Mouse (Mus musculus): Measurements from ENCODE around the gene Odf3. TPM values are rescaled to one million over a fixed set of nuclear protein-coding genes. Genes with fewer than 3 reads are reported as not detected.
"Not testable (repeated sequence)": the region's sequence is repeated elsewhere in the genome, so short reads cannot be mapped to it uniquely, and the experiment has no call there.

Odf3 gene
- total RNA-seq, 2 experiments from 2014 or later: 0.24 TPM; not detected in 1

GRCm38 (mm10) chr7:140881696-140882468 lies 34.3 kb downstream of the Odf3 start, which contains the start of the genes Psmd13 and Sirt3:
TSS of gene Psmd13 (plus strand) at chr7:140881968.
TSS of gene Sirt3 (minus strand) at chr7:140882309.
- peak; percentile 97 for DNase-seq

DNA sequence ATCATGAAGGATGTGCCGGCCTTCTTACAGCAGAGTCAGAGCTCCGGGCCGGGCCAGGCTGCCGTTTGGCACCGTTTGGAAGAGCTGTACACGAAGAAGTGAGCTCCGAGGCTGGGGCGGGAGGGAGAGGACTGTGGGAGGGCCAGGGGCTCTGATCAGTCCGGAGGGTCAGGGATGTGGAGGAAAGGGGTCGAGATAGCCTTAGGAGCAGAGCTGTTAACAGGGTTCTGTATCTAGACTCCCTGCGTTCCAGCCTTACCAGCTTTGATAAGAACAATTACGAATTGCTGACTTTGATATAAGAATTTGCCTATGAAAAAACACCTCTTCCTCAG lies 34.8 kb downstream of the Odf3 start:
- no peak for DNase-seq

- DNase-seq: not testable (repeated sequence)
These were observed 43.0 kb downstream of the Odf3 start for GRCm38 (mm10) chr7:140890636-140891035.

DNA sequence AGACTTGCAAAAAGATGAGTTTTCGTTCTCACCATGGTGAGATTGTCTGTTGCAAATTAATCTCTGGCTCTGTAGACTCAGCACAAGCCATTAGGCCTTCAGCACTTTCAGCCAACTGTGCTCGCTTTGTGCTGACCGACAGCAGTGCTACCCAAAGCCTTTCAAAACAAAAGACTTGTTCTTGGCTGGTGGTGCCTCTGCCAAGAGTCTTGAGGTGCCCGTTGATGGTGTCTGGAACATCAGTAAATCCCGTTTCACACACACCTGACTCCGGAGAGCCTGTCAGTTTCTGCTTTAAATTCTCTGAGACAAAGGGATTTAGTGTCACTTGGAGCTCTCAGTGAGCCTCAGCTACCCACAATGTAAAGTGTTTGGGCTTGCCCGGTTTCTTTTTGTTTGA lies 46.4 kb downstream of the Odf3 start:
- DNase-seq: no peak

DNA sequence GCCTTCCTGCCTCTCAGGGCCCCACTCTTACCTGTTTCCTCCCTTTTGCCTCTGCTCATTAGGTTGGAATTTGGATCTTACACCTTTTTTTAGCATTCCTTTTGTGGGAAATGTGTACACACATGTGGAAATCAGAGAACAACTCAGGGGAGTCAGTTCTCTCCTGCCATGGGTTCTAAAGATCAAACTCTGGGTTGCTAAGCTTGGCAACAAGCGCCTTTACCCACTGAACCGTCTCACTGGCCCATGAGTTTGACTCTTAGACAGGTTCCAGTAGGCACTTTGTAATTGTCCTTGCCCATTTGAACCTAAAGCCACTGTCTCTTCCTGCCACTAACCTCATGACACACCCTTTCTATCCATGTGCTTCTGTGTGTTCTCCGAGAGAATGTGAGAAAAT lies 47.0 kb downstream of the Odf3 start:
- DNase-seq: no peak

DNA sequence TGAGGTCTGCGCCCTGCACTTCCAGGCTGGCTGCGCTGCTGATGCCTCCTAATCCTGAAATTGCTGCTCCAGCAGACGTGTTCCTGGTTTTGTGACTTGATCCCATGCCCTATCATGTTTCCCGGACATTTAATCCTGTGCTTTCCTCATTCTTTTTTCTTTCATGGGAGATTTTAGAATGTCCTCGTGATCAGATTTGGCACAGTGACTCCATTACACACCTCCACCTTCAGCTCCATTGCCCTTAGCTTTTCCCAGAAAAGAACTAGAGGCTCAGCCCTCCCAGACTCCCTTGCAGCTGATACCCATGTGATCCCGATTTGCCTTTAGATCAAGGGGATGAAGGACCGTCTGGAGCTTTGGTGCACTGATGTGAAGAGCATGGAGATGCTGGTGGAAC lies 50.3 kb downstream of the Odf3 start:
- no peak for DNase-seq

DNA sequence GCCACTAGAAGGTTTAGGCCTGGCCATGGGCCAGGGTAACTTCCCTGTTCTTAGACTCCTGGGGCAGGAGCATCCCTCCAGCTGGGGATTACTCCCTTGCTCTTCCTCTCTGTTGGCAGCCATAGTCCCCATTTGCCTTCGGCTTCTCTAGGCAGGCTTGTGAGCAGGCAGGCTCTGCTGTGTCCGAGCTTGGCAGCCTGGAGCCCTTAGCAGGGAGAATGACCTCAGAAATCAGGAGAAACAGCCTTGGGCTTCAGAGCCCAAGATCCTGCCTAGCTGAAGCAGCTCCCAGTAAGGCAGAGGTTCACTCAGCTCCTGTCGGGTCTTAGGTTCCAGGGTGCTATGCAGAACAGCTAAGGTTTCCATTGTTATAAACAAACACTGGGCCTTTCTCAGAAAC lies 51.5 kb downstream of the Odf3 start:
- DNase-seq: peak; percentile 58

GRCm38 (mm10) chr7:140900220-140900619 lies 52.6 kb downstream of the Odf3 start, which contains the start of gene Cox8b:
TSS of gene Cox8b (minus strand) at chr7:140900446.
- peak; percentile 69 for DNase-seq

Other genes starting within 250 kb of the Odf3 start
- gene Olfr46, start 246.5 kb upstream of the Odf3 start, total RNA-seq (2021): not detected
- not detected for gene Olfr61, start 218.8 kb upstream of the Odf3 start, total RNA-seq (2021)
- not detected for gene Olfr53, start 201.4 kb upstream of the Odf3 start, total RNA-seq (2021)
- not detected for gene Olfr539, start 187.9 kb upstream of the Odf3 start, total RNA-seq (2021)
- not detected for gene Olfr45, start 165.9 kb upstream of the Odf3 start, total RNA-seq (2021)
- not detected for gene Olfr541, start 150.5 kb upstream of the Odf3 start, total RNA-seq (2021)
- 100 to 1,000 TPM; 231 to 556 TPM for gene Cyp2e1, start 84.1 kb upstream of the Odf3 start, total RNA-seq (2021)
- not detected for gene Syce1, start 60.0 kb upstream of the Odf3 start, total RNA-seq (2021)
- gene Zfp941, start 25.6 kb upstream of the Odf3 start, total RNA-seq (2021): 1 to 10 TPM; 2.3 to 2.6 TPM
- gene Urah, start 12.8 kb upstream of the Odf3 start, total RNA-seq (2021): 10 to 100 TPM; 14.7 to 35.6 TPM
- gene Scgb1c1, start 2.3 kb upstream of the Odf3 start, total RNA-seq (2021): under 1 TPM; 0.76 to 0.90 TPM
- gene Gm45785, start 8.5 kb downstream of the Odf3 start, total RNA-seq (2021): under 1 TPM in 1 of 2 experiments, not detected in 1; 0.39 TPM
- 10 to 100 TPM; 43.5 to 58.0 TPM for gene Ric8a, start 9.2 kb downstream of the Odf3 start, total RNA-seq (2021)
- gene Bet1l, start 9.8 kb downstream of the Odf3 start, total RNA-seq (2021): 10 to 100 TPM; 29.1 to 33.5 TPM
- gene Psmd13, start 34.2 kb downstream of the Odf3 start, total RNA-seq (2021): 100 to 1,000 TPM; 106 to 112 TPM
- 10 to 100 TPM; 67.6 to 70.9 TPM for gene Sirt3, start 34.5 kb downstream of the Odf3 start, total RNA-seq (2021)
- gene Cox8b, start 52.6 kb downstream of the Odf3 start, total RNA-seq (2021): 1,000 to 10,000 TPM; 2,860 to 2,972 TPM
- 1 to 10 TPM; 4.9 to 7.9 TPM for gene Nlrp6, start 73.1 kb downstream of the Odf3 start, total RNA-seq (2021)
- 10 to 100 TPM; 31.6 to 37.2 TPM for gene Pgghg, start 93.6 kb downstream of the Odf3 start, total RNA-seq (2021)
- 1 to 10 TPM; 1.4 to 3.3 TPM for gene Ifitm5, start 102.5 kb downstream of the Odf3 start, total RNA-seq (2021)
- not detected for gene Gm45717, start 108.1 kb downstream of the Odf3 start, total RNA-seq (2021)
- 100 to 1,000 TPM; 418 to 468 TPM for gene Ifitm2, start 108.2 kb downstream of the Odf3 start, total RNA-seq (2021)
- gene Ifitm1, start 119.4 kb downstream of the Odf3 start, total RNA-seq (2021): 10 to 100 TPM; 12.2 to 12.4 TPM
- gene Ifitm3, start 163.0 kb downstream of the Odf3 start, total RNA-seq (2021): 100 to 1,000 TPM; 131 to 136 TPM
- 1 to 10 TPM; 1.7 to 3.2 TPM for gene Ifitm6, start 170.1 kb downstream of the Odf3 start, total RNA-seq (2021)
- not detected for gene Gm17387, start 181.3 kb downstream of the Odf3 start, total RNA-seq (2021)
- gene B4galnt4, start 213.3 kb downstream of the Odf3 start, total RNA-seq (2021): 1 to 10 TPM; 2.0 to 5.1 TPM
- gene Pkp3, start 230.4 kb downstream of the Odf3 start, total RNA-seq (2021): 1 to 10 TPM in 1 of 2 experiments, under 1 TPM in 1; 0.94 to 1.5 TPM

All from adrenal gland, postnatal 10 days (tissue).